Mouse (Mus musculus) neural tube, embryonic 15.5 days (tissue): ENCODE results near the gene Ei24. TPM values are rescaled to one million over a fixed set of nuclear protein-coding genes. Genes with fewer than 3 reads are reported as not detected.
A peak's percentile ranks its signal among the peaks of the same experiment; 100 is the strongest.

Experiments
- ATAC-seq: fragments of 200-750 bp; cut with Nextera tagmentation; 2 replicates; pipeline ENCODE4 v1.8.0; 2017; ENCODE audit warnings: mild to moderate bottlenecking, moderate TSS enrichment, moderate library complexity; ENCODE audit not compliant: low FRiP score
- H3K27ac ChIP-seq: fragments of 300-500 bp; sonication (generic); replicated peaks from 2 replicates; pipeline ENCODE4 v1.5.1; 2015; ENCODE audit warnings: mild to moderate bottlenecking, inconsistent platforms
- H3K27me3 ChIP-seq: fragments of 300-500 bp; sonication (generic); replicated peaks from 2 replicates; pipeline ENCODE4 v1.6.1; 2015; ENCODE audit warnings: inconsistent platforms
- H3K36me3 ChIP-seq: fragments of 300-500 bp; sonication (generic); 2 replicates; pipeline ENCODE4 v1.6.1; 2015; ENCODE audit warnings: inconsistent platforms
- H3K4me1 ChIP-seq: fragments of 300-500 bp; sonication (generic); 2 replicates; pipeline ENCODE4 v1.6.1; 2015; ENCODE audit warnings: inconsistent platforms
- H3K4me2 ChIP-seq: fragments of 300-500 bp; sonication (generic); 2 replicates; pipeline ENCODE4 v1.6.1; 2015; ENCODE audit warnings: inconsistent platforms, mild to moderate bottlenecking, moderate library complexity
- H3K4me3 ChIP-seq: fragments of 300-500 bp; sonication (generic); replicated peaks from 2 replicates; pipeline ENCODE4 v1.5.1; 2015; ENCODE audit warnings: mild to moderate bottlenecking, inconsistent platforms
- H3K9ac ChIP-seq: fragments of 300-500 bp; sonication (generic); replicated peaks from 2 replicates; pipeline ENCODE4 v1.6.1; 2015; ENCODE audit warnings: mild to moderate bottlenecking, inconsistent platforms
- H3K9me3 ChIP-seq: fragments of 300-500 bp; sonication (generic); replicated peaks from 2 replicates; pipeline ENCODE4 v1.6.1; 2016; ENCODE audit warnings: inconsistent platforms
- WGBS: fragments of 180-500 bp; shearing (Covaris S2); methylation state at CpG from one replicate; pipeline ENCODE4 v1.1.7; 2015; ENCODE audit warnings: mixed read lengths; 5-methylcytosine and 5-hydroxymethylcytosine counted together
- polyA plus RNA-seq: library from polyadenylated mRNA; unstranded; fragments of >200 nt; fragmentation: Nextera tagmentation; extraction: Ambion mirVana; gene quantifications from 2 replicates; pipeline ENCODE4 v1.2.1, GENCODE M21; 2015

The Ei24 gene
- polyA plus RNA-seq, 1 experiment from 2014 or later, result 118 TPM

- no peak overlapping the region for H3K4me2 ChIP-seq
- 69% methylated on average over 4 of the region's 4 CpGs for WGBS
- no peaks in the 10 kb centered on the region for H3K36me3 ChIP-seq
- ATAC-seq, result no peak
- H3K4me1 ChIP-seq, result peaks cover 26% of the 10 kb centered on the region
- H3K4me3 ChIP-seq, result no peak overlapping the region
- no peak overlapping the region for H3K27ac ChIP-seq
- H3K9me3 ChIP-seq, result no peaks in the 10 kb centered on the region
- no peaks in the 10 kb centered on the region for H3K27me3 ChIP-seq
- H3K9ac ChIP-seq, result no peak overlapping the region
Measured at GRCm38 (mm10) chr9:36818905-36819304, 21.7 kb upstream of the Ei24 start.

DNA sequence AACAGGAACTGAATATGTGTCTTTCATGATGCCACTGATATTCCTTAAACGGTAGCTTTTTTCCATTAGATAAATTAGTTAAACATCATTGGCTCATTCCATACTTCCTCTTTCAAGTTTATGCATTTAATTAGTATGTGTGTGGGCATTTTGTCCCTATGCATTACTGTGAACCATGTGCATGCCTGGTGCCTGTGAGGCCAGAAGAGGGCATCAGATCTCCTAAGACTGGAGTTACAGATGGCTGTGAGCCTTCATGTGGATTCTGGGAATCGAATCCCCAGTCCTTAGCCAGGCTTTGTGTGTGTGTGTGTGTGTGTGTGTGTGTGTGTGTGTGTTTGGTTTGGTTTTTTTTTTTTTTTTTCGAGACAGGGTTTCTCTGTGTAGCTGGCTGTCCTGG, 17.3 kb upstream of the Ei24 start:
- no peaks in the 10 kb centered on the region for H3K36me3 ChIP-seq
- no peak for ATAC-seq
- no peak overlapping the region for H3K4me3 ChIP-seq
- 76% methylated on average over 2 of the region's 3 CpGs for WGBS
- H3K9ac ChIP-seq, result no peak overlapping the region
- H3K4me2 ChIP-seq, result no peak overlapping the region
- H3K27ac ChIP-seq, result no peak overlapping the region
- no peaks in the 10 kb centered on the region for H3K4me1 ChIP-seq
- H3K9me3 ChIP-seq, result no peaks in the 10 kb centered on the region
- no peaks in the 10 kb centered on the region for H3K27me3 ChIP-seq

DNA sequence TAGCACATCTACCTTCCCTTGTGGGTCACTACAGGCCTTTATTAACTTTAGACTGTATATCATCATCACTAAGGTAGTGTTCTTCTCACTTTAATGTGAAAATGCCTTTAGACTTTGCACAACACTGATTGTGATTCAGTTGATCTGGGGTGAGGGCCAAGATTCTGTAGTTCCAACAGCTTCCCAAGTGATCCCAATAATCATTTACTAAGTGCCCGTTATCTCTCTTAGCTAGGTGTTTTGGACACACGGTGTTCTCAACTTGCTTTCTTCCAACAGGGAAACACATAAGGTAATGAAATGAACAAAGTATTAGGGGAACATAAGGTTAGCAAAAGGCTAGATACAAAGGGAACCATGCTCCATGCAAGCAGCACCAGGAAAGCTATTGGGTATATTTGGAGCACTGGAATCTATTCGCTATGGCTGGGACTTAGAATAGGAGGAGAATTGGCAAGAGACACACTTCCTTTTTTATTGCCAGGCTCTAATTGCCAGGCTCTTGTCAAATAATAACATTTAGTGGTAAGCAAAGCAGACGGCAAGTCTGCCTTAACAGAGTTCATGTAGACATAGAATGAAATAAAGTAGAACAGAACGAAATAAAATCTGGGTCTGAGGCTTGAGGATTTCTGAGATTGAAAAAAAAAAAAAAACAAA, 11.1 kb upstream of the Ei24 start:
- Histone ChIP-seq H3K9ac (no peak overlapping the region), H3K4me3 (no peak overlapping the region), H3K4me2 (no peak overlapping the region), H3K36me3 (no peaks in the 10 kb centered on the region), H3K9me3 (no peaks in the 10 kb centered on the region), H3K27ac (no peak overlapping the region), H3K27me3 (no peaks in the 10 kb centered on the region), H3K4me1 (no peaks in the 10 kb centered on the region)
- 61% methylated on average over 5 of the region's 5 CpGs for WGBS
- no peak for ATAC-seq

DNA sequence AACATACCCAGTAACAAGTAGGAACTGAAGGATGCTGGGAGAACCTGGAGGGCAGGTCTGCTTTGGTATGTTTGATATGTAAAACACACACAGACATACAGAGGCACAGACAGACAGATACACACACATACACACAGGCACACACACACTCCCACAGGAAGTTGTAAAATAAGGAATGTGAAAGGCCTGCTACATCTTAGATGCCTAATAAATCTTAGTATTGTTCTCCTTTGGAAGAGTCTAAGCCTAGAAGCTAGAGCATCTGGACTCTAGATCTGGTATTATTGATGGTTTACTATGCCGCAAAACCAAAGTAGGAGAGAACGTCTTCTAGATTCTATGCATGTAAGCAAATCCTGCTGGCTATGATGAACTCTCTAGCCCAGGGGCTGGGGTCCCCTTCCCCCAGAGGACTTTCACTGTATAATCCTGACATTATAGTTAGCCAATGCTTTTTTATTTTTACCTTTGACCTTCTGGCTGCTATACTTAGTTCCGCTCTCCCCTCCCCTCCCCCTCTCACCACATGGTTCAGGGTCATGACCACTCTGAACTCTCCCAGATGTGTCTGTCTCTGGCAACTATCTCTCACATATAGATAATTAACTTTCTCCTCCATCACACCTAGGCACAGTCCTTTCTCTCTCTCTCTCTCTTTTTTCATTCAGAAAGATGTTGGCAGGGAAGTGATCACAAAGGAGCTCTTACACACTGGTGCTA, 8.2 kb upstream of the Ei24 start:
- WGBS, result 76% methylated on average over 3 of the region's 3 CpGs
- no peak for ATAC-seq
- Histone ChIP-seq H3K27me3 (no peaks in the 10 kb centered on the region), H3K4me2 (no peak overlapping the region), H3K9ac (no peak overlapping the region), H3K4me3 (no peak overlapping the region), H3K27ac (no peak overlapping the region), H3K4me1 (no peaks in the 10 kb centered on the region), H3K9me3 (no peaks in the 10 kb centered on the region), H3K36me3 (no peaks in the 10 kb centered on the region)

DNA sequence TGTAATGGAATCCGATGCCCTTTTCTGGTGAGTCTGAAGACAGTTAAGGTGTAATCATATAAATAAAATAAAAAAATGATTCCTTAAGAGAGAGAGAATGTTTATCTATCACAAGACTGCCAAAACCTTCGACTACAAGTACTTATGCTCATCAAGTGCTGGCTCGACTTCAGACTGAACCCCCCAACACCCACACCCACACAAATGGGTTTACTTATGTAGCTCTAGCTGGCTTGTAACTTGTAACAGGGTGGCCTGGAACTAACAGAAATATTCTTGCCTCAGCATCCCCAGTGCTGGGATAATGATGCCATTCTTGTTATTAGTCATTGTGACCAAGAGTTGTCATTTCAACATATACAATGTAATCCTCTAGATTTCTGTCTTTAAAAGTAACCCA, 6.7 kb upstream of the Ei24 start:
- no peak for ATAC-seq
- no peaks in the 10 kb centered on the region for H3K27me3 ChIP-seq
- H3K27ac ChIP-seq, result no peak overlapping the region
- H3K36me3 ChIP-seq, result no peaks in the 10 kb centered on the region
- WGBS, result 90% methylated on average over 3 of the region's 3 CpGs
- H3K9me3 ChIP-seq, result no peaks in the 10 kb centered on the region
- no peak overlapping the region for H3K4me3 ChIP-seq
- H3K4me2 ChIP-seq, result no peak overlapping the region
- no peaks in the 10 kb centered on the region for H3K4me1 ChIP-seq
- H3K9ac ChIP-seq, result no peak overlapping the region

DNA sequence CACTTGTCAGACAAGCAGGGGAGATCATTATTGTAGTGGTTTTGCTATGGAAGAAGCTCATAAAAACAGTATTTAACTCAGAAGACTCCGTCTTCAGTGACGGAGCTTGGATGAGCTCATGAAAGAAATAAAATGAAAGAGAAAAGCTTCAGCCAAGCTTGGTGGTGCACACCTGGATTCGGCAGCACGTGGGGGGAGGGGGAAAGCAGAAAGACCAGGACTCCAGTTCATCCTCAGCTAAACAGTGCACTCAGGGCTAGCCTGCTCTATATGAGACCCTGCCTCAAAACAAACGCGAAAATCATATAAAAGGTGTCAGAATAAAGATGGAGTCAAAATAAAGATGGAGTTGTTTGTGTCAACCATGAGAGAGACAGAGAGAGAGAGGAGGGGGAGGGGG, 6.2 kb upstream of the Ei24 start:
- H3K27ac ChIP-seq, result no peak overlapping the region
- ATAC-seq, result no peak
- H3K9me3 ChIP-seq, result no peaks in the 10 kb centered on the region
- WGBS, result 73% methylated on average over 6 of the region's 6 CpGs
- H3K36me3 ChIP-seq, result no peaks in the 10 kb centered on the region
- H3K4me3 ChIP-seq, result no peak overlapping the region
- no peaks in the 10 kb centered on the region for H3K4me1 ChIP-seq
- no peak overlapping the region for H3K4me2 ChIP-seq
- no peaks in the 10 kb centered on the region for H3K27me3 ChIP-seq
- no peak overlapping the region for H3K9ac ChIP-seq

- H3K27me3 ChIP-seq, result no peaks in the 10 kb centered on the region
- ATAC-seq, result no peak
- H3K4me2 ChIP-seq, result no peak overlapping the region
- H3K4me1 ChIP-seq, result no peaks in the 10 kb centered on the region
- H3K4me3 ChIP-seq, result no peak overlapping the region
- H3K9ac ChIP-seq, result no peak overlapping the region
- H3K27ac ChIP-seq, result no peak overlapping the region
- 85% methylated on average over 3 of the region's 3 CpGs for WGBS
- H3K9me3 ChIP-seq, result no peaks in the 10 kb centered on the region
- no peaks in the 10 kb centered on the region for H3K36me3 ChIP-seq
Measured at GRCm38 (mm10) chr9:36802951-36803350, 5.8 kb upstream of the Ei24 start.

DNA sequence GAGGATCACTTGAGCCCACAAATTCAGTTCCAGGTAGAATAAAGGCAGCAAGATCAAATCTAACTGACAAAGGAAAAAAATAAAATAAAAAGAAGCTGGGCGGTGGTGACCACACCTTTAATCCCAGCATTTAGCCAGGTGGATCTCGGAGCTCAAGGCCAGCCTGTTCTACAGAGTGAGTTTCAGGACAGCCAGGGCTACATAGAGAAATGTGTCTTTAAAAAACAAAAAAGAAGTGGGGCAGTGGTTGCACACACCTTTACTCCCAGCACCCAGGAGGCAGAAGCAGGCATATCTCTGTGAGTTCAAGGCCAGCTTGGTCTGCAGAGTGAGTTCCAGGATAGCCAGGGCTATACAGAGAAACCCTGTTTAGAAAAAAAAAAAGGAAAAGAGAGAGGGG, 4.8 kb upstream of the Ei24 start:
- WGBS, result 83% methylated on average over 2 of the region's 2 CpGs

DNA sequence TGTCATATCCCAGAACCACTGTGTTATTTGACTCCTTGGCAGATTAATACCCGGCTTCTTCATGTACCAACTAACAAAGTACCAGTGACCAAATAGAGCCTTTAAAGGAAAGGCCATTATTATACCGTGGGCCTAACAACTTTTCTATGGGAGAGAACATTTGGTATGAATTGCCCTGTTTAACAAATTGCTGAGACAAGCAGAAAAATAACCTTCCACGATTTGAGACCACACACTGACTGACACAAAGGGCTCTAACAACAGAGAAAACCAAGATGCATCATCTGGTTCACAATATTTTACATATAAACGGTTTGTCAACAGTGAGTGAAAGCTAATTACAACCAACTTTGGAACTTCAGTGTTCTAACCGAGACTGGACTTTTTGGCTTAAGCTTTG, 969 bp downstream of the Ei24 start:
- 14% methylated on average over 5 of the region's 5 CpGs for WGBS
- Histone ChIP-seq H3K4me1 (peaks cover 29% of the 10 kb centered on the region), H3K27ac (no peak overlapping the region), H3K4me3 (peak overlapping the region; percentile 99), H3K4me2 (peak overlapping the region; percentile 68), H3K9me3 (no peaks in the 10 kb centered on the region), H3K36me3 (peaks cover 15% of the 10 kb centered on the region), H3K27me3 (no peaks in the 10 kb centered on the region), H3K9ac (peak overlapping the region; percentile 96)
- ATAC-seq, result no peak

More for the DNA sequence above, 4.8 kb upstream of the Ei24 start:
- Histone ChIP-seq H3K9me3 (no peaks in the 10 kb centered on the region), H3K4me2 (no peak overlapping the region), H3K27ac (no peak overlapping the region), H3K4me1 (peaks cover 4% of the 10 kb centered on the region; the same call in 1 of the 2 replicates), H3K36me3 (no peaks in the 10 kb centered on the region), H3K4me3 (no peak overlapping the region), H3K9ac (no peak overlapping the region), H3K27me3 (no peaks in the 10 kb centered on the region)
- ATAC-seq, result no peak

DNA sequence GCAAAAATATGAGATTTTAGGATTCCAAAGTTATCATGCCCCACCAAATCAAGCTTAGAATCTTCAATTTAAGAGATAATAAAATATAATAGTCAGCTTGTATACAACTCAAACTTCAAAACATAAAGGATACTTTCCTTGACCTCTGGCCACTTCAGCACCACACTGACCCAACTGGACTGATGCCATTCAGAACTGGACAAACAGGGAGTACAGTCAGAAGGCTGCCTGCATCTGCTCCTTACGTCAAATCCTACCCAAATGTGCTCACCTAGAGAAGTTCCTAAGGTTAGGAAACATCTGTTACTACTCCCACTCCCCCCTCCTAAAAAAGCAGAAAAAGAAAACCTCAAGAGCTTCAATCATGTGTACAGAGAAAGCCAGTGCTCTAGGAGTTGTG, 1.6 kb downstream of the Ei24 start:
- peaks cover 29% of the 10 kb centered on the region for H3K4me1 ChIP-seq
- H3K4me3 ChIP-seq, result peak overlapping the region; percentile 99; the same call in 1 of the 2 replicates
- H3K36me3 ChIP-seq, result peaks cover 21% of the 10 kb centered on the region
- peak overlapping the region; percentile 68 for H3K4me2 ChIP-seq
- H3K27me3 ChIP-seq, result no peaks in the 10 kb centered on the region
- 84% methylated on average over 1 of the region's 1 CpGs for WGBS
- no peaks in the 10 kb centered on the region for H3K9me3 ChIP-seq
- H3K27ac ChIP-seq, result no peak overlapping the region
- no peak overlapping the region for H3K9ac ChIP-seq
- ATAC-seq, result no peak

DNA sequence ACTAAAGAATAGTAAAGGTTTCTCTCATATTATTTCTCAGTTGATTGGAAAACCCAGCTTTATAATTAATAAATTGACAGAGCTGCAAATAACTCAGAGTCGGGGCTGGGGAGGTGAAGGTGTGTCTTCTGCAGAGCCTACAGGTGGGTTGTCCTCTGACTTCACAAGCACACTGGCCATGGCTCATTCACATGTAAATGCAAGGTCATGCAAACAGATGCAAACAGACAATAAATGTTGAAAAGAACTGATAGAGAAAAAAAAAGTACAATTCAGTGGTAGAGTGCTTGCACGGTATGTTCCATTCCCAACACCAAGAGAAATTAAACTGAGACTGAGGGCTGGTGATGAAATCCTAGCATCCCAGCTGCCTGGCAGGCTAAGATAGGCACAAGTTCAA, 2.7 kb downstream of the Ei24 start:
- peaks cover 29% of the 10 kb centered on the region for H3K4me1 ChIP-seq

DNA sequence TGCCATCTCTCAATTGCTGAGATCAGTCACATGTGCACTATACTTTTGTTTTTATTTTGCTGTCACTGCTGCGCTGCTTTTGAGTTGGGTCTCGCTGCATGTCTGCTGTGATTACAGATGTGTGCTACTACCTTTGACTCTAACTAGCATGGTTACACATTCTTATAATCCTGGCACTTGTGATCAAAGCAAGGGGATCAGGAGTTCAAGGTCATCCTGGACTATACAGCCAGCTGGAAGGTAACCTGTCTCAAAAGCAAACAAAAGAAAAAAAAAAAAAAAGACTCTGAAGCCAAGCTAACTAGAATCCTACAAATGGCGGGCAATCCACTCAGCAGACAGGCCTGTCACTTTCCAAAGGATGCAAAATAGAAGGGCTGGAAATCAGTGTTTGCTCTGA, 5.0 kb downstream of the Ei24 start:
- Histone ChIP-seq H3K27ac (no peak overlapping the region), H3K4me3 (no peak overlapping the region), H3K9me3 (no peaks in the 10 kb centered on the region), H3K4me2 (no peak overlapping the region), H3K36me3 (peaks cover 51% of the 10 kb centered on the region), H3K9ac (no peak overlapping the region), H3K27me3 (no peaks in the 10 kb centered on the region), H3K4me1 (peaks cover 25% of the 10 kb centered on the region)
- 98% methylated on average over 3 of the region's 3 CpGs for WGBS
- no peak for ATAC-seq

More for the DNA sequence above, 2.7 kb downstream of the Ei24 start:
- Histone ChIP-seq H3K4me2 (no peak overlapping the region), H3K27me3 (no peaks in the 10 kb centered on the region), H3K9me3 (no peaks in the 10 kb centered on the region), H3K27ac (no peak overlapping the region), H3K36me3 (peaks cover 31% of the 10 kb centered on the region), H3K9ac (no peak overlapping the region), H3K4me3 (no peak overlapping the region)
- WGBS, result 67% methylated on average over 2 of the region's 2 CpGs
- no peak for ATAC-seq
